Mouse (Mus musculus) intestine, postnatal 0 days (tissue): ENCODE data around the gene Cckar. TPM values are rescaled to one million over a fixed set of nuclear protein-coding genes. Genes with fewer than 3 reads are reported as not detected.

ENCODE experiments used
- ATAC-seq: fragments of 200-750 bp; cut with Nextera tagmentation; 2 replicates; pipeline ENCODE4 v1.8.0; 2017; ENCODE audit warnings: mild to moderate bottlenecking, moderate TSS enrichment, moderate library complexity
- H3K27ac ChIP-seq: fragments of 300-500 bp; sonication (generic); 2 replicates; pipeline ENCODE4 v1.5.1; 2014; ENCODE audit warnings: mild to moderate bottlenecking, low read depth, low read length, moderate library complexity
- H3K27me3 ChIP-seq: fragments of 300-500 bp; sonication (generic); replicated peaks from 2 replicates; pipeline ENCODE4 v1.6.1; 2014; ENCODE audit warnings: low read length, mixed read lengths; ENCODE audit not compliant: control insufficient read depth, insufficient read depth
- H3K36me3 ChIP-seq: fragments of 300-500 bp; sonication (generic); 2 replicates; pipeline ENCODE4 v1.6.1; 2014; ENCODE audit warnings: mild to moderate bottlenecking, moderate library complexity; ENCODE audit not compliant: control insufficient read depth, insufficient read depth
- H3K4me1 ChIP-seq: fragments of 300-500 bp; sonication (generic); replicated peaks from 2 replicates; pipeline ENCODE4 v1.6.1; 2014; ENCODE audit warnings: antibody characterized with exemption, low read length, mixed read lengths; ENCODE audit not compliant: control insufficient read depth, insufficient read depth
- H3K4me2 ChIP-seq: fragments of 300-500 bp; sonication (generic); replicated peaks from 2 replicates; pipeline ENCODE4 v1.6.1; 2014; ENCODE audit warnings: low read depth, mild to moderate bottlenecking, moderate library complexity
- H3K4me3 ChIP-seq: fragments of 300-500 bp; sonication (generic); 2 replicates; pipeline ENCODE4 v1.5.1; 2014; ENCODE audit warnings: low read depth, low read length
- H3K9ac ChIP-seq: fragments of 300-500 bp; sonication (generic); 2 replicates; pipeline ENCODE4 v1.6.1; 2014; ENCODE audit warnings: mild to moderate bottlenecking, low read depth, low read length
- H3K9me3 ChIP-seq: fragments of 300-500 bp; sonication (generic); 2 replicates; pipeline ENCODE4 v1.6.1; 2016; ENCODE audit warnings: mixed run types; ENCODE audit not compliant: control insufficient read depth
- CTCF ChIP-seq: sonication (generic); IDR thresholded peaks from 2 replicates; pipeline ENCODE4 v1.5.1; 2016; ENCODE audit warnings: low read depth, mild to moderate bottlenecking, control low read depth, antibody characterized with exemption, moderate library complexity
- WGBS: fragments of 180-500 bp; shearing (Covaris S2); extraction: QIAGEN DNeasy Blood & Tissue Kit; methylation state at CpG from one replicate; pipeline ENCODE4 v1.1.7; 2014; 5-methylcytosine and 5-hydroxymethylcytosine counted together
- polyA plus RNA-seq: library from polyadenylated mRNA; unstranded; fragments of >200 nt; fragmentation: Nextera tagmentation; extraction: Ambion mirVana; gene quantifications from 2 replicates; pipeline ENCODE4 v1.2.1, GENCODE M21; 2015

Cckar gene
- polyA plus RNA-seq, 1 experiment from 2014 or later: 2.4 TPM

GRCm38 (mm10) chr5:53711277-53711676 lies 3.8 kb upstream of the Cckar start:
- Histone ChIP-seq H3K27ac (no peak overlapping the region), H3K4me1 (no peaks in the 10 kb centered on the region), H3K27me3 (no peaks in the 10 kb centered on the region), H3K4me3 (no peak overlapping the region), H3K9me3 (no peaks in the 10 kb centered on the region), H3K36me3 (no peaks in the 10 kb centered on the region), H3K9ac (no peak overlapping the region), H3K4me2 (no peak overlapping the region)
- ATAC-seq: no peak
- no peak for TF ChIP-seq CTCF
- 76% methylated on average over 9 of the region's 9 CpGs for WGBS

DNA sequence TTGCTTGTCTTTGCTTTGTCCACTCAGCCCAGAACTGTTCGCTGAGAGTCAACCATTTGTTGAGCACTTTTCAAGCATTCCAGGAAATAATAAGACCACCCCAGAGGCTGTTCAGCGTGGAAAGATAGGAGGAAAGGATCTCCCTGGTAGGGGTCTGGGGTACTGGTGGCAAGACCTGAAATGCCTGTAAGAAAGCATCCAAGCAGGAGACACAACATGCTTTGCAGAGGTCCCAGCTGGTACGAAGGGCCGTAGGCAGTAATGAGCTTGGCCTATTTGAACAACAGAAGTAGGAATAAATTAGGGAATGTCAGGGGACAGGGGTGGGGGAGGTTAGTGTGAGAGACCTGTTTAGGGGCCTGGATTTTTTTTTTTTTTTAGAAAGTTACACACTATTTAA lies 686 bp upstream of the Cckar start:
- Histone ChIP-seq H3K9me3 (no peaks in the 10 kb centered on the region), H3K36me3 (no peaks in the 10 kb centered on the region), H3K4me1 (no peaks in the 10 kb centered on the region), H3K27ac (no peak overlapping the region), H3K4me3 (no peak overlapping the region), H3K4me2 (no peak overlapping the region), H3K27me3 (no peaks in the 10 kb centered on the region), H3K9ac (no peak overlapping the region)
- WGBS: 60% methylated on average over 4 of the region's 4 CpGs
- no peak for ATAC-seq
- TF ChIP-seq CTCF: no peak

GRCm38 (mm10) chr5:53702686-53703085 lies 4.8 kb downstream of the Cckar start:
- Histone ChIP-seq H3K9me3 (no peaks in the 10 kb centered on the region), H3K4me2 (no peak overlapping the region), H3K9ac (no peak overlapping the region), H3K4me3 (no peak overlapping the region), H3K4me1 (no peaks in the 10 kb centered on the region), H3K36me3 (no peaks in the 10 kb centered on the region), H3K27me3 (no peaks in the 10 kb centered on the region), H3K27ac (no peak overlapping the region)
- 71% methylated on average over 14 of the region's 14 CpGs for WGBS
- TF ChIP-seq CTCF: no peak
- ATAC-seq: no peak

GRCm38 (mm10) chr5:53697794-53698193 lies 9.7 kb downstream of the Cckar start:
- 75% methylated on average over 9 of the region's 9 CpGs for WGBS
- no peak overlapping the region for H3K27ac ChIP-seq
- no peak for ATAC-seq
- no peak for TF ChIP-seq CTCF
- no peaks in the 10 kb centered on the region for H3K36me3 ChIP-seq
- no peaks in the 10 kb centered on the region for H3K4me1 ChIP-seq
- no peak overlapping the region for H3K4me3 ChIP-seq
- no peak overlapping the region for H3K9ac ChIP-seq
- no peak overlapping the region for H3K4me2 ChIP-seq
- no peaks in the 10 kb centered on the region for H3K27me3 ChIP-seq
- H3K9me3 ChIP-seq: no peaks in the 10 kb centered on the region

- no peak overlapping the region for H3K9ac ChIP-seq
- ATAC-seq: no peak
- H3K4me2 ChIP-seq: no peak overlapping the region
- H3K4me1 ChIP-seq: no peaks in the 10 kb centered on the region
- WGBS: 60% methylated on average over 3 of the region's 3 CpGs
- no peak for TF ChIP-seq CTCF
- H3K9me3 ChIP-seq: no peaks in the 10 kb centered on the region
- no peak overlapping the region for H3K4me3 ChIP-seq
- H3K36me3 ChIP-seq: no peaks in the 10 kb centered on the region
- no peaks in the 10 kb centered on the region for H3K27me3 ChIP-seq
- no peak overlapping the region for H3K27ac ChIP-seq
Measured at GRCm38 (mm10) chr5:53696701-53697100, 10.8 kb downstream of the Cckar start.

DNA sequence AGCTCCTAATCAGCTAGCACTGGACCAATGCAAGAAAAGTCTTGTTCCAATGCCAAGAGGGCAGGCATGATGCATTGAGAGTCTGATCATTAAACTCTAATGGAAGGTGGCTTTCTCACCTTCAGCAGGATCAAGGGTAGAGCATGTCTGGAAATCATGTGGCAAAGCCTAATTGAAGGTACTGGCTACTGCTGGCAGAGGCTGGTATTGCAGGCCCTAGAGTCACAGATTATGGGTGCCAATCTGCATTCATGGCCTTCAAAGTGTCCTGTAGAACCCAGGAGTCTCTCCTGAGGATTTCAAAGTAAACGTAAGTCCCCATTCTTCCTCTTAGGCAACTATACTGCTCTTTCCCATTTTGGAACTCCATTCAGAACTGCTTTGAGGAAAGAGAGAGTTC lies 14.8 kb downstream of the Cckar start:
- Histone ChIP-seq H3K4me2 (no peak overlapping the region), H3K36me3 (no peaks in the 10 kb centered on the region), H3K9me3 (no peaks in the 10 kb centered on the region), H3K4me3 (no peak overlapping the region), H3K27ac (no peak overlapping the region), H3K9ac (no peak overlapping the region), H3K4me1 (no peaks in the 10 kb centered on the region), H3K27me3 (no peaks in the 10 kb centered on the region)
- peak; percentile 20; the same call in 1 of the 2 replicates for TF ChIP-seq CTCF
- ATAC-seq: no peak
- 96% methylated on average over 1 of the region's 1 CpGs for WGBS

DNA sequence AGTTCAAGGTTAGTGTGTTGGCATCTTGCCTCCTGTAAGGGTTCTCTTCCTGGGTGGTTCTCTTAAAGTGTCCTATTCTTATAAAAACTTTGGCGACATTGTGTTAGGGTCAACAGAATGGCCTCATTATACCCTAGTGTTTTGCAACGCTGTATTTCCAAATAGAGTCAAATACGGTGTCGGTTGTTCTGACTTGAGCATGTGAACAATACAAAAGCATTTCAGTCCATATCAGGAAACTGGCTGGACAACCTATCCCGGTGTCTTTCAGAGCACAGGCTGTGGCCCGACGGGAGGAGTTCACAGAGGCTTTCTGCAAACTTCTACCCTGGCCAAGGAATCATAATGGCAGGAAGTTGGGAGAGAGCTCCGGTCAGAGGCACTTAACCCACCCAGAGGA lies 15.4 kb downstream of the Cckar start:
- no peak overlapping the region for H3K27ac ChIP-seq
- no peaks in the 10 kb centered on the region for H3K9me3 ChIP-seq
- H3K36me3 ChIP-seq: no peaks in the 10 kb centered on the region
- no peak overlapping the region for H3K9ac ChIP-seq
- TF ChIP-seq CTCF: no peak
- 72% methylated on average over 8 of the region's 8 CpGs for WGBS
- H3K4me1 ChIP-seq: no peaks in the 10 kb centered on the region
- no peak overlapping the region for H3K4me2 ChIP-seq
- no peaks in the 10 kb centered on the region for H3K27me3 ChIP-seq
- no peak for ATAC-seq
- H3K4me3 ChIP-seq: no peak overlapping the region
